Mouse (Mus musculus) embryonic facial prominence, embryonic 11.5 days (tissue): ENCODE data around the gene Gm20219. TPM values are rescaled to one million over a fixed set of nuclear protein-coding genes. Genes with fewer than 3 reads are reported as not detected.

Experiments
- ATAC-seq: fragments of 200-750 bp; cut with Nextera tagmentation; replicated peaks from 2 replicates; pipeline ENCODE4 v1.8.0; 2017; ENCODE audit warnings: low read depth; ENCODE audit not compliant: insufficient number of reproducible peaks, low FRiP score, low TSS enrichment
- DNase-seq: peaks from one replicate; pipeline ENCODE4 v3.0.0-alpha.2; 2015; ENCODE audit warnings: low spot score
- H3K27ac ChIP-seq: fragments of 300-500 bp; sonication (generic); replicated peaks from 2 replicates; pipeline ENCODE4 v1.5.1; 2014; ENCODE audit warnings: mild to moderate bottlenecking, low read depth, low read length, control low read depth
- H3K27me3 ChIP-seq: fragments of 300-500 bp; sonication (generic); 2 replicates; pipeline ENCODE4 v1.6.1; 2014; ENCODE audit warnings: mild to moderate bottlenecking, low read length, moderate library complexity, mixed read lengths; ENCODE audit not compliant: control insufficient read depth, insufficient read depth
- H3K36me3 ChIP-seq: fragments of 300-500 bp; sonication (generic); replicated peaks from 2 replicates; pipeline ENCODE4 v1.6.1; 2014; ENCODE audit warnings: low read depth, mild to moderate bottlenecking, low read length, moderate library complexity, mixed read lengths; ENCODE audit not compliant: control insufficient read depth, insufficient read depth
- H3K4me1 ChIP-seq: fragments of 300-500 bp; sonication (generic); 2 replicates; pipeline ENCODE4 v1.6.1; 2014; ENCODE audit warnings: low read length, mixed read lengths; ENCODE audit not compliant: control insufficient read depth, insufficient read depth
- H3K4me2 ChIP-seq: fragments of 300-500 bp; sonication (generic); 2 replicates; pipeline ENCODE4 v1.6.1; 2014; ENCODE audit warnings: low read depth, mild to moderate bottlenecking, control low read depth, low read length, moderate library complexity
- H3K4me3 ChIP-seq: fragments of 300-500 bp; sonication (generic); 2 replicates; pipeline ENCODE4 v1.5.1; 2014; ENCODE audit warnings: low read depth, low read length, control low read depth
- H3K9ac ChIP-seq: fragments of 300-500 bp; sonication (generic); replicated peaks from 2 replicates; pipeline ENCODE4 v1.6.1; 2014; ENCODE audit warnings: mild to moderate bottlenecking, control low read depth, low read length
- H3K9me3 ChIP-seq: fragments of 300-500 bp; sonication (generic); replicated peaks from 2 replicates; pipeline ENCODE4 v1.6.1; 2016; ENCODE audit warnings: mild to moderate bottlenecking, low read length, inconsistent platforms, mixed read lengths; ENCODE audit not compliant: control insufficient read depth
- WGBS: fragments of 180-500 bp; shearing (Covaris S2); extraction: QIAGEN DNeasy Blood & Tissue Kit; methylation state at CpG from one replicate; pipeline ENCODE4 v1.1.7; 2014; 5-methylcytosine and 5-hydroxymethylcytosine counted together
- polyA plus RNA-seq: library from polyadenylated mRNA; unstranded; fragments of >200 nt; fragmentation: Nextera tagmentation; extraction: Ambion mirVana; gene quantifications from 2 replicates; pipeline ENCODE4 v1.2.1, GENCODE M21; 2014

Gm20219 gene
- polyA plus RNA-seq, 1 experiment from 2014 or later: 0.70 TPM

- no peak overlapping the region for H3K9ac ChIP-seq
- H3K4me2 ChIP-seq: no peak overlapping the region
- H3K36me3 ChIP-seq: peaks cover 36% of the 10 kb centered on the region
- no peaks in the 10 kb centered on the region for H3K4me1 ChIP-seq
- no peaks in the 10 kb centered on the region for H3K27me3 ChIP-seq
- no peak overlapping the region for H3K4me3 ChIP-seq
- ATAC-seq (no peak), DNase-seq (no peak)
- no peaks in the 10 kb centered on the region for H3K9me3 ChIP-seq
- 94% methylated on average over 4 of the region's 4 CpGs for WGBS
- no peak overlapping the region for H3K27ac ChIP-seq
Observed at GRCm38 (mm10) chr17:56567370-56567769, 13.2 kb upstream of the Gm20219 start.

DNA sequence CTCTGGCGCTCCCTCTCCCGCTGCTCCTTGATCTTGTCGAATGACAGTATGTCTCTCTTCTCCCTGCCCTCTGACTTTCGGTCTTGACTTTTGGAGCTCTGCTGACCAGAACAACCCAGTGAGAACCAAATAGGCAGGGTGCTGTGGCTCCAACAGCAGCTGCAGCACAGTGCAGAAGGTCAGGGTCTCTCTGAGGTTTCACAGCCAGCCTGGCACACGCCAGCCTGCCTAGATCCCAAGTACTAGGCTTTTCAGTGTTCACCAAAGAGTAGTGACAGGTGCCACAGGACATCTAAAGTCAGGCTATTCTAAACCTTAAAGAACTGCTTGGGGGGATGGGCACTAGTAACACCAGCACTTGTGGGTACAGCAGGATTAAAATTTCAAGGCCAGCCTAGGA is 12.7 kb upstream of the Gm20219 start:
- Histone ChIP-seq H3K4me1 (no peaks in the 10 kb centered on the region), H3K27me3 (no peaks in the 10 kb centered on the region), H3K36me3 (peaks cover 41% of the 10 kb centered on the region), H3K9me3 (no peaks in the 10 kb centered on the region), H3K4me2 (no peak overlapping the region; the same call in 1 of the 2 replicates), H3K4me3 (no peak overlapping the region), H3K9ac (no peak overlapping the region), H3K27ac (no peak overlapping the region)
- WGBS: 95% methylated on average over 5 of the region's 5 CpGs
- DNase-seq: no peak
- ATAC-seq: no peak

DNA sequence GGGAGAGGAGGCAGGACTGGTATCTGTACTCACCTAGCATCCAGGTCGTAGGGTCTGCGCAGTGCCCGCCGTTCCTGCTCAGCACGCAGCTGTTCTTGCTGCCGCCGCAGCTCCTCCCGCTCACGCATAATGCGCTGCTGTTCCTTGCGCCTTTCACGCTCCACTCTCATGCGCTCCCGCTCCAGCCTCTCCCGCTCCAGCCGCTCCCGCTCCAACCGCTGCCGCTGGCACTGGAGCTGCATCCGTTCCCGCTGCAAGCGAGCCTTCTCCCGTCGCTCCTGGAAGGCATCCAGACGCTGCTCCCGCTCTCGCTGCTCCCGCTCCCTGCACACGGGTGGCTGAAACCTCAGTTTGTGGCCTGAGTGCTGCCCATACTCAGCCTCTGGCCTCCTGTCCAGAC is 12.1 kb upstream of the Gm20219 start:
- Histone ChIP-seq H3K4me2 (no peak overlapping the region), H3K4me1 (no peaks in the 10 kb centered on the region), H3K27ac (no peak overlapping the region), H3K27me3 (no peaks in the 10 kb centered on the region), H3K36me3 (peaks cover 44% of the 10 kb centered on the region), H3K9ac (no peak overlapping the region), H3K4me3 (no peak overlapping the region), H3K9me3 (no peaks in the 10 kb centered on the region)
- 93% methylated on average over 29 of the region's 29 CpGs for WGBS
- DNase-seq: no peak
- no peak for ATAC-seq

- WGBS: 94% methylated on average over 2 of the region's 2 CpGs
- DNase-seq (no peak), ATAC-seq (no peak)
- Histone ChIP-seq H3K9me3 (no peaks in the 10 kb centered on the region), H3K4me2 (no peak overlapping the region), H3K4me3 (no peak overlapping the region), H3K27me3 (no peaks in the 10 kb centered on the region), H3K27ac (no peak overlapping the region), H3K9ac (no peak overlapping the region), H3K4me1 (no peaks in the 10 kb centered on the region), H3K36me3 (peaks cover 24% of the 10 kb centered on the region)
Observed at GRCm38 (mm10) chr17:56561866-56562265, 7.7 kb upstream of the Gm20219 start.

- H3K4me3 ChIP-seq: no peak overlapping the region
- H3K36me3 ChIP-seq: peaks cover 15% of the 10 kb centered on the region
- 73% methylated on average over 1 of the region's 1 CpGs for WGBS
- H3K9ac ChIP-seq: no peak overlapping the region
- DNase-seq (no peak), ATAC-seq (no peak)
- no peak overlapping the region for H3K4me2 ChIP-seq
- no peaks in the 10 kb centered on the region for H3K9me3 ChIP-seq
- H3K27ac ChIP-seq: no peak overlapping the region
- no peaks in the 10 kb centered on the region for H3K27me3 ChIP-seq
- H3K4me1 ChIP-seq: no peaks in the 10 kb centered on the region
Observed at GRCm38 (mm10) chr17:56560131-56560530, 5.9 kb upstream of the Gm20219 start.

GRCm38 (mm10) chr17:56559386-56559785 is 5.2 kb upstream of the Gm20219 start:
- no peak for ATAC-seq
- WGBS: 71% methylated on average over 3 of the region's 3 CpGs
- DNase-seq: no peak

GRCm38 (mm10) chr17:56558448-56558847 is 4.3 kb upstream of the Gm20219 start:
- 28% methylated on average over 3 of the region's 3 CpGs for WGBS
- 0 out of 2 replicates have a peak, but pooled peaks have one; percentile 40 for ATAC-seq
- Histone ChIP-seq H3K4me1 (no peaks in the 10 kb centered on the region), H3K27ac (no peak overlapping the region), H3K27me3 (no peaks in the 10 kb centered on the region), H3K9ac (no peak overlapping the region), H3K9me3 (no peaks in the 10 kb centered on the region), H3K36me3 (peaks cover 12% of the 10 kb centered on the region), H3K4me3 (no peak overlapping the region), H3K4me2 (no peak overlapping the region)
- peak; percentile 80 for DNase-seq

More at GRCm38 (mm10) chr17:56559386-56559785, 5.2 kb upstream of the Gm20219 start:
- Histone ChIP-seq H3K4me3 (no peak overlapping the region), H3K9me3 (no peaks in the 10 kb centered on the region), H3K36me3 (peaks cover 12% of the 10 kb centered on the region), H3K4me1 (no peaks in the 10 kb centered on the region), H3K4me2 (no peak overlapping the region), H3K9ac (no peak overlapping the region), H3K27me3 (no peaks in the 10 kb centered on the region), H3K27ac (no peak overlapping the region)

- peak; percentile 86 for DNase-seq
- Histone ChIP-seq H3K4me3 (no peak overlapping the region), H3K27ac (no peak overlapping the region), H3K4me2 (no peak overlapping the region), H3K27me3 (no peaks in the 10 kb centered on the region), H3K36me3 (no peaks in the 10 kb centered on the region), H3K9me3 (no peaks in the 10 kb centered on the region), H3K9ac (no peak overlapping the region), H3K4me1 (no peaks in the 10 kb centered on the region)
- 68% methylated on average over 5 of the region's 5 CpGs for WGBS
- no peak for ATAC-seq
Observed at GRCm38 (mm10) chr17:56552781-56553363, 1.3 kb downstream of the Gm20219 start.
